Mouse (Mus musculus) liver, embryonic 11.5 days (tissue): ENCODE data around the gene Ly9. TPM values are rescaled to one million over a fixed set of nuclear protein-coding genes. Genes with fewer than 3 reads are reported as not detected.

Experiments
- ATAC-seq: fragments of 200-750 bp; cut with Nextera tagmentation; replicated peaks from 2 replicates; pipeline ENCODE4 v1.8.0; 2017; ENCODE audit warnings: moderate number of reproducible peaks, mild to moderate bottlenecking, moderate TSS enrichment, moderate library complexity; ENCODE audit not compliant: low FRiP score
- DNase-seq: peaks from one replicate; pipeline ENCODE4 v3.0.0-alpha.2; 2017; ENCODE audit warnings: low spot score
- H3K27ac ChIP-seq: fragments of 300-500 bp; sonication (generic); 2 replicates; pipeline ENCODE4 v1.5.1; 2014; ENCODE audit warnings: mild to moderate bottlenecking, low read depth, low read length, control low read depth
- H3K27me3 ChIP-seq: fragments of 300-500 bp; sonication (generic); replicated peaks from 2 replicates; pipeline ENCODE4 v1.6.1; 2014; ENCODE audit warnings: low read length, mixed read lengths; ENCODE audit not compliant: control insufficient read depth, insufficient read depth
- H3K36me3 ChIP-seq: fragments of 300-500 bp; sonication (generic); 2 replicates; pipeline ENCODE4 v1.6.1; 2014; ENCODE audit warnings: mild to moderate bottlenecking, low read length, moderate library complexity, mixed read lengths; ENCODE audit not compliant: control insufficient read depth, insufficient read depth
- H3K4me1 ChIP-seq: fragments of 300-500 bp; sonication (generic); replicated peaks from 2 replicates; pipeline ENCODE4 v1.6.1; 2014; ENCODE audit warnings: low read length, mixed read lengths; ENCODE audit not compliant: control insufficient read depth, insufficient read depth
- H3K4me2 ChIP-seq: fragments of 300-500 bp; sonication (generic); 2 replicates; pipeline ENCODE4 v1.6.1; 2014; ENCODE audit warnings: mild to moderate bottlenecking, control low read depth, moderate library complexity
- H3K4me3 ChIP-seq: fragments of 300-500 bp; sonication (generic); 2 replicates; pipeline ENCODE4 v1.5.1; 2014; ENCODE audit warnings: low read depth, low read length, control low read depth
- H3K9ac ChIP-seq: fragments of 300-500 bp; sonication (generic); 2 replicates; pipeline ENCODE4 v1.6.1; 2014; ENCODE audit warnings: low read depth, low read length, control low read depth
- H3K9me3 ChIP-seq: fragments of 300-500 bp; sonication (generic); 2 replicates; pipeline ENCODE4 v1.6.1; 2016; ENCODE audit warnings: low read length, inconsistent platforms, mixed read lengths; ENCODE audit not compliant: control insufficient read depth
- WGBS: fragments of 180-500 bp; shearing (Covaris S2); extraction: QIAGEN DNeasy Blood & Tissue Kit; methylation state at CpG from one replicate; pipeline ENCODE4 v1.1.7; 2014; 5-methylcytosine and 5-hydroxymethylcytosine counted together
- microRNA-seq: library from miRNA; unstranded; fragments of <30 nt; microRNA quantifications from one replicate; pipeline ENCODE4, GENCODE M21; 2017; ENCODE audit warnings: borderline number of aligned reads
- polyA plus RNA-seq: library from polyadenylated mRNA; unstranded; fragments of >200 nt; fragmentation: Nextera tagmentation; extraction: Ambion mirVana; gene quantifications from 2 replicates; pipeline ENCODE4 v1.2.1, GENCODE M21; 2014

Gene Ly9
- polyA plus RNA-seq, 1 experiment from 2014 or later = 0.30 TPM

GRCm38 (mm10) chr1:171556366-171556765 lies 50.8 kb downstream of the Ly9 start:
- H3K27ac ChIP-seq = no peak overlapping the region
- ATAC-seq (no peak), DNase-seq (no peak)
- H3K27me3 ChIP-seq = no peaks in the 10 kb centered on the region
- H3K4me3 ChIP-seq = no peak overlapping the region
- no peaks in the 10 kb centered on the region for H3K4me1 ChIP-seq
- H3K9me3 ChIP-seq = no peaks in the 10 kb centered on the region
- H3K4me2 ChIP-seq = no peak overlapping the region
- 80% methylated on average over 2 of the region's 2 CpGs for WGBS
- H3K36me3 ChIP-seq = no peaks in the 10 kb centered on the region
- no peak overlapping the region for H3K9ac ChIP-seq

DNA sequence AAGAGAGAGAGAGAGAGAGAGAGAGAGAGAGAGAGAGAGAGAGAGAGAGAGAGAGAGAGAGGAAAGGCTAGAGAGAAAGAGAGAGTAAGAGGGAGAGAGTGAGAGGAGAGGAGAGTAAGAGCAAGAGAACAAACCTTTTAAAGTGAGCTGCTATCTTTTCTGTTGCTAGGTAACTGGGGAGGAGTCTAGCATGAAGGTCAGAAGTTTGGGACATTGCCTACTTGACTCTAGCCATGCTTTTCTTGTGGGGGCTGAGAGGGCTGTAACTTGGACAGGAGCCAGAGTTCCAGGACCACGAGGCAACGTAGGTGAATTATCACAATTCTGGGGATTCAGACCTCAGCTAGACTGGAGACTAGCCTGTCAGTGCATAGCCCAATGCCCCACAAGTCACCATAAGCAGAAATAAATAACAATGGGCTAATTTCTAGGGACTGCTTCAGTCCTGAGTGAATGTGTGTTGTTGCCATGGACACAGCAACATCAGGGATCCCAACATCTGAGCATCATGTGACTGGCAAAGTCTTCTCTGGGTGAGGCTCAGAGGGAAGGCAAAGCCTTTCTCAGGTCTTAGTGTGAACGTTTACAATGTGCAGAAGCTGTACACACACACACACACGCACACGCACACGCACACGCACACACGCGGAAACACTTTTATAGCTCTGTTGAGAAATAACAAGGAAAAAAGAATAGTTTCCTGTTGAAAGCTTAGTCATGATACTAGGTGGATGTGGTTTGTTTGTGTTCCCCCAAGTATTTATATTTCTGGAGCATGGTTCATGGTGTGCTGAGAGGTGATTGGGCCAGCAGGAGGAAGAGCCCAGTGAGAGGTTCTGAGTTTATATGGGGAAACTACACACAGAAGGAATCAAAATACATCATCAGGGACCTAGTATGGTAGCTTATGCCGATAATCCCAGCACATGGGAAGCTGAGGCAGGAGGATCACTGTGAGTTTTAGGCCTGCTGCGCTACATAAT lies 53.6 kb downstream of the Ly9 start:
- ATAC-seq (no peak), DNase-seq (no peak)

DNA sequence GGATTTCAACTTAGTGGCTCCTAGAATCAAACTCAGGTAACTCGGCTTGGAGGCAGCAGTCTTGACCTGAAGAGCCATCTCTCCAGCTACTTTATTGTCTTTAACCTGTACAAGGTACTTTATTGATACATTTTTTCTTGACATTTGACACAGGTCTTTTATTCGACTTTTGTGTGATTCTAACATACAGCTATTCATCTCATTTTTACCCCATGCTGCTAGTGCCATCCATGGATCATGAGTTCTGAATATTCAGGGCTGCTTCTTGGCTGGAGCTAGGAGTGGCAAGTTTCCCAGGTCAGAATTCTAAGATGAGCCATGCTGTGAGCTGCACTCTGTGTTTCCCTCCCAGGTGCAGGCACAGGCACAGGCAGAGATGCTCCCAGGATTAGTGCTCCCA lies 55.0 kb downstream of the Ly9 start:
- H3K4me1 ChIP-seq = no peaks in the 10 kb centered on the region
- H3K9me3 ChIP-seq = no peaks in the 10 kb centered on the region; the same call in 1 of the 2 replicates
- WGBS = 76% methylated on average over 2 of the region's 2 CpGs
- H3K27ac ChIP-seq = no peak overlapping the region
- H3K36me3 ChIP-seq = no peaks in the 10 kb centered on the region
- no peak overlapping the region for H3K4me2 ChIP-seq
- no peak overlapping the region for H3K9ac ChIP-seq
- H3K27me3 ChIP-seq = no peaks in the 10 kb centered on the region
- no peak overlapping the region for H3K4me3 ChIP-seq
- no peak for DNase-seq
- no peak for ATAC-seq

More for the DNA sequence above, 53.6 kb downstream of the Ly9 start:
- H3K9ac ChIP-seq = no peak overlapping the region
- no peaks in the 10 kb centered on the region for H3K36me3 ChIP-seq
- no peak overlapping the region for H3K4me2 ChIP-seq
- H3K4me1 ChIP-seq = no peaks in the 10 kb centered on the region
- H3K27me3 ChIP-seq = no peaks in the 10 kb centered on the region
- H3K27ac ChIP-seq = no peak overlapping the region
- no peaks in the 10 kb centered on the region; the same call in 1 of the 2 replicates for H3K9me3 ChIP-seq
- WGBS = 83% methylated on average over 11 of the region's 11 CpGs
- H3K4me3 ChIP-seq = no peak overlapping the region

DNA sequence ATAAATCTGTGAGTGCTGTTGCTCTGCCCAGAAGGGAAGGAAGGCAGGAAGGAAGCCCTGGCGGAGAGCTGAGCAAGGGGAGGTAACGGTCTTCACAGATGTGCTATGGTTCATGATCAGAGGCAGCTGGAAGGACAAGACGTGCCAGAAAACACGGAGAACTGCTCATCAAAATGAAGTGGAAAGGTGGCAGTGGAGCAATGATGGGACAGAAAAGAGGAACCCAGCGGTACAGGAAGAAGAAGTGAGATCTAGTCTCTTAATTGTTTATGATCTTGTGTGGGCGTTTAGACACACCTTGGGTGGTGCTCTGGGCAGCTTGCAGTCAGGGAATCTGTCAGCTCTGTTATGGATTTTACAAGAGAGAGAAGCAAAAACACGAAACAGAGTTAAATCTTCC lies 55.9 kb downstream of the Ly9 start:
- Histone ChIP-seq H3K9ac (no peak overlapping the region), H3K27ac (no peak overlapping the region), H3K27me3 (no peaks in the 10 kb centered on the region), H3K4me2 (no peak overlapping the region), H3K36me3 (no peaks in the 10 kb centered on the region), H3K9me3 (no peaks in the 10 kb centered on the region; the same call in 1 of the 2 replicates), H3K4me1 (no peaks in the 10 kb centered on the region), H3K4me3 (no peak overlapping the region)
- DNase-seq = no peak
- ATAC-seq = no peak
- WGBS = 61% methylated on average over 7 of the region's 7 CpGs

GRCm38 (mm10) chr1:171540694-171541093 lies 66.5 kb downstream of the Ly9 start:
- H3K9me3 ChIP-seq = peaks cover 6% of the 10 kb centered on the region; the same call in 1 of the 2 replicates
- DNase-seq (no peak), ATAC-seq (no peak)
- WGBS = 74% methylated on average over 1 of the region's 1 CpGs
- H3K9ac ChIP-seq = no peak overlapping the region
- H3K4me3 ChIP-seq = no peak overlapping the region
- no peak overlapping the region for H3K27ac ChIP-seq
- H3K4me2 ChIP-seq = no peak overlapping the region
- H3K4me1 ChIP-seq = no peaks in the 10 kb centered on the region
- H3K27me3 ChIP-seq = no peaks in the 10 kb centered on the region
- no peaks in the 10 kb centered on the region for H3K36me3 ChIP-seq

Small RNA genes lying within 50 kb of the gene (microRNA-seq; reads per million reads assigned to microRNA genes)
- gene Mir7683 = not detected

Other genes starting within 250 kb of the Ly9 start
- 0.66 and 0.77 TPM in 2 replicates for gene Klhdc9, start 246.6 kb downstream of the Ly9 start, polyA plus RNA-seq
- gene Nectin4, start 237.3 kb downstream of the Ly9 start, polyA plus RNA-seq = 0.25 and 0.53 TPM in 2 replicates
- 3.5 and 3.8 TPM in 2 replicates for gene Arhgap30, start 218.5 kb downstream of the Ly9 start, polyA plus RNA-seq
- 51.0 and 53.2 TPM in 2 replicates for gene Usf1, start 196.1 kb downstream of the Ly9 start, polyA plus RNA-seq
- 1.6 and 1.7 TPM in 2 replicates for gene Tstd1, start 188.5 kb downstream of the Ly9 start, polyA plus RNA-seq
- gene F11r, start 169.9 kb downstream of the Ly9 start, polyA plus RNA-seq = 42.0 and 47.8 TPM in 2 replicates
- 7.8 and 8.3 TPM in 2 replicates for gene Alyref2, start 103.9 kb downstream of the Ly9 start, polyA plus RNA-seq
- not detected in 2 replicates for gene Itln1, start 72.1 kb downstream of the Ly9 start, polyA plus RNA-seq
- gene Cd244a, start 48.2 kb downstream of the Ly9 start, polyA plus RNA-seq = 0.63 and 0.82 TPM in 2 replicates
- not detected in 2 replicates for gene Slamf7, start 45.6 kb upstream of the Ly9 start, polyA plus RNA-seq
- 4.5 and 4.9 TPM in 2 replicates for gene Cd48, start 74.6 kb upstream of the Ly9 start, polyA plus RNA-seq
- 1.4 and 2.0 TPM in 2 replicates for gene Slamf1, start 159.7 kb upstream of the Ly9 start, polyA plus RNA-seq
- gene Cd84, start 232.3 kb upstream of the Ly9 start, polyA plus RNA-seq = 4.3 and 4.6 TPM in 2 replicates